Mouse (Mus musculus) lung, embryonic 16.5 days (tissue): Measurements from ENCODE around the gene Uchl4. TPM values are rescaled to one million over a fixed set of nuclear protein-coding genes. Genes with fewer than 3 reads are reported as not detected.

Experiments
- ATAC-seq: fragments of 200-750 bp; cut with Nextera tagmentation; 2 replicates; pipeline ENCODE4 v1.8.0; 2017; ENCODE audit warnings: low read depth, mild to moderate bottlenecking, moderate library complexity
- H3K27ac ChIP-seq: fragments of 300-500 bp; sonication (generic); 2 replicates; pipeline ENCODE4 v1.5.1; 2014; ENCODE audit warnings: mild to moderate bottlenecking, control low read depth, low read length
- H3K27me3 ChIP-seq: fragments of 300-500 bp; sonication (generic); 2 replicates; pipeline ENCODE4 v1.6.1; 2014; ENCODE audit warnings: low read depth, low read length, mixed read lengths; ENCODE audit not compliant: control insufficient read depth, insufficient read depth
- H3K36me3 ChIP-seq: fragments of 300-500 bp; sonication (generic); 2 replicates; pipeline ENCODE4 v1.6.1; 2014; ENCODE audit warnings: low read length; ENCODE audit not compliant: control insufficient read depth, insufficient read depth
- H3K4me1 ChIP-seq: fragments of 300-500 bp; sonication (generic); replicated peaks from 2 replicates; pipeline ENCODE4 v1.6.1; 2014; ENCODE audit warnings: low read length, mixed read lengths; ENCODE audit not compliant: control insufficient read depth, insufficient read depth
- H3K4me2 ChIP-seq: fragments of 300-500 bp; sonication (generic); 2 replicates; pipeline ENCODE4 v1.6.1; 2014; ENCODE audit warnings: low read depth, low read length, control low read depth
- H3K4me3 ChIP-seq: fragments of 300-500 bp; sonication (generic); 2 replicates; pipeline ENCODE4 v1.5.1; 2014; ENCODE audit warnings: mild to moderate bottlenecking, low read length, control low read depth
- H3K9ac ChIP-seq: fragments of 300-500 bp; sonication (generic); 2 replicates; pipeline ENCODE4 v1.6.1; 2014; ENCODE audit warnings: low read length, control low read depth
- H3K9me3 ChIP-seq: fragments of 300-500 bp; sonication (generic); 2 replicates; pipeline ENCODE4 v1.6.1; 2016; ENCODE audit warnings: low read length; ENCODE audit not compliant: control insufficient read depth
- WGBS: fragments of 180-500 bp; shearing (Covaris S2); extraction: QIAGEN DNeasy Blood & Tissue Kit; methylation state at CpG from one replicate; pipeline ENCODE4 v1.1.7; 2014; 5-methylcytosine and 5-hydroxymethylcytosine counted together
- polyA plus RNA-seq: library from polyadenylated mRNA; unstranded; fragments of >200 nt; fragmentation: Nextera tagmentation; extraction: Ambion mirVana; gene quantifications from 2 replicates; pipeline ENCODE4 v1.2.1, GENCODE M21; 2015

Gene Uchl4
- polyA plus RNA-seq, 1 experiment from 2014 or later = 1.4 TPM

GRCm38 (mm10) chr9:64207509-64208084, 27.4 kb upstream of the Uchl4 start:
- no peak overlapping the region for H3K4me2 ChIP-seq
- no peak for ATAC-seq
- H3K9ac ChIP-seq = no peak overlapping the region
- H3K9me3 ChIP-seq = no peaks in the 10 kb centered on the region
- H3K27ac ChIP-seq = no peak overlapping the region
- H3K36me3 ChIP-seq = peaks cover 11% of the 10 kb centered on the region
- H3K27me3 ChIP-seq = no peaks in the 10 kb centered on the region
- no peaks in the 10 kb centered on the region for H3K4me1 ChIP-seq
- 73% methylated on average over 3 of the region's 3 CpGs for WGBS
- no peak overlapping the region for H3K4me3 ChIP-seq

DNA sequence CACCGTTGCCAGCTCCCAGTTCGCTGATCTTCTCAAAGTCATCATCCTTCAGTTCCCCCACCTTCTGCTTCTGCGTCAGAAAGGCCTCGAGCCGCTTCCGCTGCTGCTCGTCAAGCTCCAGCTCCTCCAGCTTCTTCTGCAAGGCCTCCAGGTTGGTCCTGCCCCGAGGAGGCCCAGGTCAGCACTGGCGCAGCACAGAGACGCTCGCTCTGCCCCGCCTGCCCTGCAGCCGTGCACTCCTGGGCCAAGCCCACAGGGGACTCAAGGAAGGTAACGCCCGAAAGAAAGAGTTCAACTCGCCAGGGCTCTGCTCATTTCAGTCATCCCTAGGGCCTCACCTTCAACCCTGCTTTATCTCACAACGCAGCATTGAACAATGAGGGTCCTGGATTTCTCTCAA, 20.5 kb upstream of the Uchl4 start:
- Histone ChIP-seq H3K27ac (no peak overlapping the region), H3K27me3 (no peaks in the 10 kb centered on the region), H3K4me2 (no peak overlapping the region), H3K4me3 (no peak overlapping the region), H3K4me1 (no peaks in the 10 kb centered on the region), H3K9me3 (no peaks in the 10 kb centered on the region), H3K9ac (no peak overlapping the region), H3K36me3 (peaks cover 6% of the 10 kb centered on the region; the same call in 1 of the 2 replicates)
- ATAC-seq = no peak
- 87% methylated on average over 17 of the region's 17 CpGs for WGBS

DNA sequence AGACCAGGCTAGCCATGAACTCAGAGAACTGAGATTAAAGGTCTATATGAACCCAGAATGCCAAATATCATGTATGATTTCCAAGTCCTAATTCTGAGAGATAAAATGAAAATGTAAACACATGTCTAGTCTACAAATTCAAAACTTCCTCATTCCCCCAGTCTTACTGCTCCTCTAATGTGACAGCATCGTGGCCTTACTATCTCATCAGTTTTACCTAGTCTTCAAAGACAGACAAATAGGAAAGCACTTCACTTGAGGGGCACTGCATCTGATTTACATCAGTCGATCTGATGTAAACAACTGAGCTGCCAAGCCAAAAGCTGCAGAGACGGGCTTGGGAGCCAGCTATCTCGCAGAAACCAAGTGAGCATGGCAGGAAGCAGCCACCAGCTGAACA, 18.9 kb upstream of the Uchl4 start:
- no peak overlapping the region for H3K9ac ChIP-seq
- WGBS = 32% methylated on average over 4 of the region's 4 CpGs
- ATAC-seq = no peak

GRCm38 (mm10) chr9:64216641-64217040, 18.4 kb upstream of the Uchl4 start:
- WGBS = 95% methylated on average over 2 of the region's 2 CpGs
- H3K9ac ChIP-seq = no peak overlapping the region

More for the DNA sequence above, 18.9 kb upstream of the Uchl4 start:
- Histone ChIP-seq H3K9me3 (no peaks in the 10 kb centered on the region), H3K27me3 (no peaks in the 10 kb centered on the region), H3K4me3 (no peak overlapping the region), H3K36me3 (peaks cover 5% of the 10 kb centered on the region; the same call in 1 of the 2 replicates), H3K27ac (no peak overlapping the region), H3K4me1 (no peaks in the 10 kb centered on the region), H3K4me2 (no peak overlapping the region)

DNA sequence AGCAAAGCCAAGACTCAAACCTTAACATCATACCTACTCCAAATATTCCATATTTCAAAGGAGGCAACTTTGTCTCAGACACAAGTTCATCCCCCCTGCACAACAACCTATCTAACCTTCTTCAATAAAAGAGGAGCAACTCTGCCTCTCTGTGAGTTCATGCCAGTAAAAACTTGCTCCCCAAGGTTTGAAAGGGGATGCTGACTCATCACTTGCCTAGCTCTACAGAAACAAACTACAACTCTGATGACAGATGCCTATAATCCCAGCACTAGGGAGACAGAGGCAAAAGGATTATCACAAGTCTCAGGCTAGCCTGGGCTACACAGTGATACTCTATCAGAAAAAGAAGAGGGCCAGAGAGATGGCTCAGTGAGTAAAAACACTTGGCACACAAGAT, 17.1 kb upstream of the Uchl4 start:
- Histone ChIP-seq H3K27me3 (no peaks in the 10 kb centered on the region), H3K4me1 (no peaks in the 10 kb centered on the region), H3K9me3 (no peaks in the 10 kb centered on the region), H3K27ac (no peak overlapping the region), H3K36me3 (no peaks in the 10 kb centered on the region), H3K4me3 (no peak overlapping the region), H3K9ac (no peak overlapping the region), H3K4me2 (no peak overlapping the region)
- ATAC-seq = no peak

More at GRCm38 (mm10) chr9:64216641-64217040, 18.4 kb upstream of the Uchl4 start:
- Histone ChIP-seq H3K36me3 (peaks cover 3% of the 10 kb centered on the region; the same call in 1 of the 2 replicates), H3K27me3 (no peaks in the 10 kb centered on the region), H3K4me2 (no peak overlapping the region), H3K9me3 (no peaks in the 10 kb centered on the region), H3K4me1 (no peaks in the 10 kb centered on the region), H3K27ac (no peak overlapping the region), H3K4me3 (no peak overlapping the region)
- no peak for ATAC-seq

DNA sequence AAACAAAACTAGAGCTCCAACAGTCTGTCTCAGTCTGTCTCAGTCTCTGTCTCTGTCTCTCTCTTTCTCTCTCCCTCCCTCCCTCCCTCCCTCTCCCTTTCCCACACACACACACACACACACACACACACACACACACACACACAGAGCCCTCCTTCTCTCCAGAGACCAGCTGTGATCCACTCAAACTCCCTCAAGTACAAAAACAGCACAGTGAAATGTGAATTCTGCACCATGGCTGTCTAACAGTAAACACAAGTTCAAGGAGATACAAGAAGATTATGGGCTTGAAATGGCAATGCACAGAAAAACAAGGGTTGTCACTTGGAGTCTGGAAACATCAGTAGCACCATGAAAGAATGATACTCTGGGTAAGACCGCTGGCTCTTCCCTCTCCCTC, 15.7 kb upstream of the Uchl4 start:
- H3K4me2 ChIP-seq = no peak overlapping the region
- WGBS = 79% methylated on average over 1 of the region's 1 CpGs

GRCm38 (mm10) chr9:64219772-64220420, 15.1 kb upstream of the Uchl4 start:
- Histone ChIP-seq H3K4me1 (no peaks in the 10 kb centered on the region), H3K27me3 (no peaks in the 10 kb centered on the region), H3K27ac (no peak overlapping the region), H3K9me3 (no peaks in the 10 kb centered on the region), H3K36me3 (no peaks in the 10 kb centered on the region), H3K4me2 (no peak overlapping the region), H3K4me3 (no peak overlapping the region), H3K9ac (no peak overlapping the region)
- no peak for ATAC-seq
- 86% methylated on average over 10 of the region's 10 CpGs for WGBS

More for the DNA sequence above, 15.7 kb upstream of the Uchl4 start:
- H3K4me3 ChIP-seq = no peak overlapping the region
- H3K4me1 ChIP-seq = no peaks in the 10 kb centered on the region
- H3K9ac ChIP-seq = no peak overlapping the region
- no peaks in the 10 kb centered on the region for H3K36me3 ChIP-seq
- H3K9me3 ChIP-seq = no peaks in the 10 kb centered on the region
- no peaks in the 10 kb centered on the region for H3K27me3 ChIP-seq
- H3K27ac ChIP-seq = no peak overlapping the region
- no peak for ATAC-seq

DNA sequence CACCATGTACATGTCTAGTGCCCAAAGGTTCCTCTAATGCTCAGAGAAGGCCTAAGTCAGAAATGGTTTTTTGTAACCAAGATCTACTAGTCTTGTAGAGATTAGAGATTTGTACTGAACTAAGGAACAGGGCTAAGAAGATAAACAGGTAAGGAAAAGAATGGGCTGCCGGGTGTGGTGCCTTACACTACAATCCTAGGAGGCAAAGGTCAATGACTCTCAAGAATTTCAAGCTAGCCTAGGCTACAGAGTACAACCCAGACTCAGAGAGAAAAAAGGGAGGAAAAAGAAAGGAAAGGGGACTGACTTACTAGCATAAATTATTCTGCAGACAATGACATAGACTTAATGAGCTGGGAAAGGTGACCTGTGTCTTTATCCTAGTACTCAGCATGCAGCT, 14.4 kb upstream of the Uchl4 start:
- no peaks in the 10 kb centered on the region for H3K4me1 ChIP-seq
- H3K9me3 ChIP-seq = no peaks in the 10 kb centered on the region
- WGBS = 26% methylated on average over 1 of the region's 1 CpGs

GRCm38 (mm10) chr9:64221480-64221879, 13.5 kb upstream of the Uchl4 start:
- Histone ChIP-seq H3K9ac (no peak overlapping the region), H3K27me3 (no peaks in the 10 kb centered on the region), H3K4me3 (no peak overlapping the region), H3K36me3 (no peaks in the 10 kb centered on the region), H3K4me1 (no peaks in the 10 kb centered on the region), H3K9me3 (no peaks in the 10 kb centered on the region), H3K4me2 (no peak overlapping the region), H3K27ac (no peak overlapping the region)
- no peak for ATAC-seq
- 75% methylated on average over 4 of the region's 4 CpGs for WGBS

More for the DNA sequence above, 14.4 kb upstream of the Uchl4 start:
- H3K36me3 ChIP-seq = no peaks in the 10 kb centered on the region
- no peak for ATAC-seq
- H3K27me3 ChIP-seq = no peaks in the 10 kb centered on the region
- H3K27ac ChIP-seq = no peak overlapping the region
- H3K4me2 ChIP-seq = no peak overlapping the region
- H3K9ac ChIP-seq = no peak overlapping the region
- H3K4me3 ChIP-seq = no peak overlapping the region
